Mouse (Mus musculus) right cerebral cortex, postnatal 14 days (tissue): ENCODE measurements at regions not wholly inside any gene's neighbourhood (a gene's known extent, or its start where the extent isn't known, plus 50 kb on each side); places are given as distances from the start of the nearest gene placed in this dataset.

Source experiments
- DNase-seq: peaks from one replicate; pipeline ENCODE4 v3.0.0; 2022

- DNase-seq, result no peak
These were observed 123.8 kb upstream of the Atp2b1 start for GRCm38 (mm10) chr10:98790456-98790855.

- DNase-seq, result no peak
These were observed 122.0 kb upstream of the Atp2b1 start for GRCm38 (mm10) chr10:98792019-98792741.

- DNase-seq, result no peak
These were observed 120.2 kb upstream of the Atp2b1 start for GRCm38 (mm10) chr10:98793926-98794536.

GRCm38 (mm10) chr10:98796016-98796415, 118.2 kb upstream of the Atp2b1 start:
- DNase-seq, result no peak

GRCm38 (mm10) chr10:98798634-98799415, 115.4 kb upstream of the Atp2b1 start:
- no peak for DNase-seq

- no peak for DNase-seq
These were observed 114.4 kb upstream of the Atp2b1 start for GRCm38 (mm10) chr10:98799830-98800229.

GRCm38 (mm10) chr10:98800949-98801348, 113.3 kb upstream of the Atp2b1 start:
- DNase-seq, result no peak

GRCm38 (mm10) chr10:98805013-98805412, 109.2 kb upstream of the Atp2b1 start:
- no peak for DNase-seq

- DNase-seq, result peak; percentile 22
These were observed 107.2 kb upstream of the Atp2b1 start for GRCm38 (mm10) chr10:98806798-98807535.

- no peak for DNase-seq
These were observed 105.6 kb upstream of the Atp2b1 start for GRCm38 (mm10) chr10:98808644-98809043.

GRCm38 (mm10) chr10:98829051-98829450, 85.2 kb upstream of the Atp2b1 start:
- no peak for DNase-seq

- no peak for DNase-seq
These were observed 82.7 kb upstream of the Atp2b1 start for GRCm38 (mm10) chr10:98831488-98831887.

GRCm38 (mm10) chr10:98837289-98838181, 76.7 kb upstream of the Atp2b1 start:
- no peak for DNase-seq

- DNase-seq, result no peak
These were observed 75.1 kb upstream of the Atp2b1 start for GRCm38 (mm10) chr10:98838926-98839679.

- no peak for DNase-seq
These were observed 74.2 kb upstream of the Atp2b1 start for GRCm38 (mm10) chr10:98839963-98840362.

GRCm38 (mm10) chr10:98840411-98840810, 73.8 kb upstream of the Atp2b1 start:
- DNase-seq, result no peak

GRCm38 (mm10) chr10:98840957-98841831, 73.0 kb upstream of the Atp2b1 start:
- DNase-seq, result no peak

- DNase-seq, result no peak
These were observed 72.3 kb upstream of the Atp2b1 start for GRCm38 (mm10) chr10:98841860-98842259.

- no peak for DNase-seq
These were observed 71.5 kb upstream of the Atp2b1 start for GRCm38 (mm10) chr10:98842721-98843120.

- DNase-seq, result no peak
These were observed 64.4 kb upstream of the Atp2b1 start for GRCm38 (mm10) chr10:98849851-98850250.
